Mouse (Mus musculus): ENCODE measurements around the gene Ubac2.
A peak's percentile ranks its signal among the peaks of the same experiment; 100 is the strongest.
"Not testable (repeated sequence)": the region's sequence is repeated elsewhere in the genome, so short reads cannot be mapped to it uniquely, and the experiment has no call there.

The Ubac2 gene

GRCm38 (mm10) chr14:122060642-122061041 is 182.2 kb downstream of the Ubac2 start:
- DNase-seq = peak; percentile 86 to 90

DNA sequence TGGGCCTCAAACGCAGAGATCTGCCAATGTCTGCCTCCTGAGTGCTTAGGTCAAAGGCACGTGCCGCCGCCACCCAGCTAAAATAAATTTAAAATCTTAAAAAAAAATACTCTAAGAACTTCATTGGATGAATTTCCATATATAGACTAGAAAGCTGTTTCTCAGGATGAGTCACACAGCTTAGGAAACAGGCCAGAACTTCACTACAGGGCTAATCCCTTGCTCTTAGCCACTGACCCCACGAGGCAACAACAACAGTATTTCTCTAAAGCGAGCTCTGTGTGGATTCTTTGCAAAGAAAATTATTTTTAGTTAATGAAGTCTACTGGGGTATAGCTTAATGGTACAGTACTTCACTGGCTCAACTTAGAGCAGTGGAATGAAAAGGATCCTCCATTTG is 183.0 kb downstream of the Ubac2 start:
- DNase-seq = no peak

GRCm38 (mm10) chr14:122062411-122063090 is 184.1 kb downstream of the Ubac2 start:
- no peak for DNase-seq

DNA sequence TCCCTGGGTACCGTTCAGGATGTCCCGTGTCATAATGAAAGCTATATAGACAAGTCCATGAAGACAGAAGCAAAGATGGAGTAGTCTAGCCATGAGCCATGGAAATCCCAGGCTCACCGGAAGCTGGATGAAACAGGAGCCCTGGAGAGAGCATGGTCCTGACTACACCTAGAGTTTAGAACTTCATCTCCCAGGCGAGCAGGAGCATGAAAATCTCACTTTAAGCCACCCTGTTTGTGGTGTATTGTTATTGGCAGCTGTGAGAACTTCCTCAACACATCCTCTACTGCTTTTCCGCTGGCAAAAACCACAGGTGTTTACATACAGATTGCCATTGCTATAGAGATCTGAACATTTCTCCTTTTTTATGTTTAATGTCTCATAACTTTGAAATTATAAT is 185.2 kb downstream of the Ubac2 start:
- DNase-seq = no peak

GRCm38 (mm10) chr14:122064519-122064918 is 186.1 kb downstream of the Ubac2 start:
- peak; percentile 84 to 89 for DNase-seq

DNA sequence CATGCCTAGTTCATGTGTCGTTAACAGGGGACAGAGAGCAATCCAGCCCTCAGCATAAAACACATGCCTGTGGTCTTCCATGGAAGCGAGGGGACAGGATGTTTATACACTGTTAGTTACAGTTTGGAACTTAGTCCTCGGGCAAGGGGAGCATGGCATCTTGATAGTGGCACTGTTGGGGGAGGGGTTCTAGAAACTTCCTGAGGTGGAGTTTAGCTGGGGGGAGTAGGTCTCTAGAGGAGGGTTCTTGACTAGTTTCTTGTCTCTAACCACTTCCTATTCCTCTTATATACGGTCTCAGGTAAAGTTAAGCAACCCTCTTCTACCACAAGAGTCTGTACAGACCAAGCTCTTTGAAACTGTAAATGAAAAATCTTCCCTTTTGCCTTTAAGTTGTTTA is 187.8 kb downstream of the Ubac2 start:
- no peak for DNase-seq

DNA sequence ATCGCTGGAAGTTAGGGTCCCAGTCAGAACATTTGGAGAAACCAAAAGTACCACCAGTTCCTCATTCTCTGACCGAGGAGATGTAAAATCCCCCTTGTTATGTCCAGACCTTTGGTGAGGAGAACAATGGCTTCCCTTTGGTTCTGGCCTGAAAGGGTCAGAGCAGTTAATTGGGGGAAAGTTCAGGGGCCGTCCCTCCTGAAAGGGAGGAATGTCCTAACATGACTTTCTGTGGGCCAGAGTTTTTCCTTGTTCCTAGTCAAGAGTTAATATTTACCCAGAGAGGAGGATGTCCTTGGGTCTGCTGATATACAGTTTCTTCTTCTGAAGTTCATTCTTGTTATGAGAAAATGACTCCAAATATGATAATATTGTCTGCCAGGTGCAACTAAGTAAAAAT is 189.6 kb downstream of the Ubac2 start:
- not testable (repeated sequence) for DNase-seq

- no peak for DNase-seq
These were observed 190.6 kb downstream of the Ubac2 start for GRCm38 (mm10) chr14:122068801-122069695.

GRCm38 (mm10) chr14:122069948-122070347 is 191.5 kb downstream of the Ubac2 start:
- DNase-seq = no peak
